Comparison of ENCODE assay signal across 24 mouse cellular contexts in genomic region chr13:106823875-106824191, GRCm38 (mm10).
"Had no signal": no experiment of that assay in that cellular context is flagged by ENCODE, and none has a peak within 500 bp of the region (broad histone marks: within the 10 kb centered on the region; RNA-seq: fewer than 3 reads in every experiment).

No protein-coding gene starts in this region.

- H3K4me1 ChIP-seq: heart, embryonic 10.5 days; heart, embryonic 12.5 days; hindbrain, embryonic 13.5 days; hindbrain, embryonic 15.5 days; kidney, embryonic 15.5 days; limb, embryonic 13.5 days; liver, embryonic 12.5 days had no signal

- H3K9ac ChIP-seq: heart, embryonic 12.5 days; hindbrain, embryonic 13.5 days; hindbrain, embryonic 15.5 days; kidney, embryonic 15.5 days; limb, embryonic 13.5 days; limb, embryonic 15.5 days; liver, embryonic 12.5 days; liver, embryonic 14.5 days had no signal

- H3K4me3 ChIP-seq: heart, embryonic 10.5 days; heart, embryonic 12.5 days; hindbrain, embryonic 13.5 days; hindbrain, embryonic 15.5 days; kidney, embryonic 15.5 days; limb, embryonic 13.5 days; limb, embryonic 15.5 days; liver, embryonic 12.5 days had no signal

- ATAC-seq: hindbrain, postnatal 0 days; intestine, embryonic 16.5 days; liver, embryonic 12.5 days had no signal

- H3K9me3 ChIP-seq: heart, embryonic 10.5 days; heart, embryonic 12.5 days; hindbrain, embryonic 13.5 days; hindbrain, embryonic 15.5 days; kidney, embryonic 15.5 days; limb, embryonic 13.5 days; limb, embryonic 15.5 days; liver, embryonic 12.5 days had no signal

- H3K27me3 ChIP-seq: heart, embryonic 12.5 days; hindbrain, embryonic 13.5 days; hindbrain, embryonic 15.5 days; kidney, embryonic 15.5 days; limb, embryonic 13.5 days; limb, embryonic 15.5 days; liver, embryonic 12.5 days had no signal

- DNase-seq: gastrocnemius, postnatal 14 days; gastrocnemius, postnatal 36 days; heart, adult 18-20 months; heart, postnatal 10 days; kidney, adult 11 months; kidney, adult 2 months; kidney, adult 9 months; kidney, postnatal 14 days; kidney, postnatal 36 days; layer of hippocampus, adult 9-11 months; layer of hippocampus, postnatal 36 days; left cerebral cortex, postnatal 4 days had no signal

- H3K27ac ChIP-seq: heart, embryonic 10.5 days; hindbrain, embryonic 13.5 days; hindbrain, embryonic 15.5 days; hindbrain, postnatal 0 days; kidney, embryonic 15.5 days; kidney, postnatal 0 days; limb, embryonic 13.5 days; limb, embryonic 15.5 days; liver, embryonic 12.5 days; liver, embryonic 14.5 days had no signal

- H3K4me2 ChIP-seq: heart, embryonic 12.5 days; hindbrain, embryonic 13.5 days; hindbrain, embryonic 15.5 days; kidney, embryonic 15.5 days; limb, embryonic 13.5 days; limb, embryonic 15.5 days; liver, embryonic 12.5 days had no signal
